Mouse (Mus musculus) myocyte (in vitro differentiated cells): ENCODE results near the gene Mapk14. TPM values are rescaled to one million over a fixed set of nuclear protein-coding genes. Genes with fewer than 3 reads are reported as not detected.

Experiments used
- H3K27me3 ChIP-seq: one replicate; pipeline ENCODE4 v1.6.1; 2011; ENCODE audit not compliant: control insufficient read depth, insufficient read depth, insufficient read length
- H3K36me3 ChIP-seq: one replicate; pipeline ENCODE4 v1.6.1; 2011; ENCODE audit not compliant: control insufficient read depth, insufficient read depth
- H3K4me2 ChIP-seq: one replicate; pipeline ENCODE4 v1.6.1; 2011; ENCODE audit warnings: low read depth, control low read depth
- H3K4me3 ChIP-seq: one replicate; pipeline ENCODE4 v1.5.1; 2011; ENCODE audit warnings: mild to moderate bottlenecking, control low read depth, moderate library complexity
- H3K79me2 ChIP-seq: one replicate; pipeline ENCODE4 v1.6.1; 2011; ENCODE audit not compliant: control insufficient read depth, insufficient read depth
- H3ac ChIP-seq: one replicate; pipeline ENCODE4 v1.6.1; 2011; ENCODE audit not compliant: control insufficient read depth, insufficient read length
- CEBPB ChIP-seq: IDR thresholded peaks from 2 replicates; pipeline ENCODE4 v1.6.1; 2011; ENCODE audit warnings: mild to moderate bottlenecking, moderate library complexity; ENCODE audit not compliant: poor library complexity, insufficient read depth, severe bottlenecking
- E2F4 ChIP-seq: IDR thresholded peaks from one replicate; pipeline ENCODE4 v1.6.1; 2011; ENCODE audit warnings: mild to moderate bottlenecking, control low read depth, moderate library complexity; ENCODE audit not compliant: insufficient read depth
- MAX ChIP-seq: IDR thresholded peaks from one replicate; pipeline ENCODE4 v1.6.1; 2011; ENCODE audit warnings: low read depth, mild to moderate bottlenecking, control low read depth
- MYOD1 ChIP-seq, 3 experiments: IDR thresholded peaks; one replicate each; pipeline ENCODE4 v1.6.1; 2011; ENCODE audit warnings: control low read depth in 2 of 3, low read depth in 2 of 3, mild to moderate bottlenecking in 2 of 3, moderate library complexity in 1 of 3; ENCODE audit not compliant: insufficient read length in 2 of 3, control insufficient read depth in 1 of 3
- MYOG ChIP-seq, 3 experiments: IDR thresholded peaks; one replicate each; pipeline ENCODE4 v1.6.1; 2011; ENCODE audit warnings: control low read depth in 2 of 3, low read depth in 2 of 3, mild to moderate bottlenecking in 2 of 3; ENCODE audit not compliant: insufficient read length in 2 of 3, control insufficient read depth in 1 of 3, insufficient read depth in 1 of 3
- POLR2A ChIP-seq: IDR thresholded peaks from one replicate; pipeline ENCODE4 v1.6.1; 2011; ENCODE audit warnings: low read depth, mild to moderate bottlenecking, control low read depth, moderate library complexity; ENCODE audit not compliant: insufficient read length
- POLR2AphosphoS2 ChIP-seq: IDR thresholded peaks from one replicate; pipeline ENCODE4 v1.6.1; 2011; ENCODE audit warnings: low read depth, control low read depth; ENCODE audit not compliant: insufficient read length
- REST ChIP-seq: IDR thresholded peaks from one replicate; pipeline ENCODE4 v1.6.1; 2011; ENCODE audit warnings: mild to moderate bottlenecking, control low read depth, moderate library complexity; ENCODE audit not compliant: insufficient read depth, insufficient read length
- SRF ChIP-seq: IDR thresholded peaks from one replicate; pipeline ENCODE4 v1.6.1; 2011; ENCODE audit warnings: low read depth; ENCODE audit not compliant: control insufficient read depth, insufficient read length
- TCF12 ChIP-seq: IDR thresholded peaks from one replicate; pipeline ENCODE4 v1.6.1; 2011; ENCODE audit warnings: mild to moderate bottlenecking, control low read depth; ENCODE audit not compliant: poor library complexity, insufficient read depth, severe bottlenecking
- TCF3 ChIP-seq: IDR thresholded peaks from one replicate; pipeline ENCODE4 v1.6.1; 2011; ENCODE audit warnings: low read depth, control low read depth; ENCODE audit not compliant: insufficient read length
- USF1 ChIP-seq: IDR thresholded peaks from one replicate; pipeline ENCODE4 v1.6.1; 2011; ENCODE audit warnings: low read depth, mild to moderate bottlenecking, control low read depth, moderate library complexity
- polyA plus RNA-seq: library from polyadenylated mRNA; unstranded; fragments of >200 nt; fragmentation: generic; extraction: Trizol; gene quantifications from one replicate; pipeline ENCODE4 v1.2.1, GENCODE M21; 2012; ENCODE audit warnings: missing spikeins

Gene Mapk14
- polyA plus RNA-seq, 1 experiment, result 34.6 TPM

DNA sequence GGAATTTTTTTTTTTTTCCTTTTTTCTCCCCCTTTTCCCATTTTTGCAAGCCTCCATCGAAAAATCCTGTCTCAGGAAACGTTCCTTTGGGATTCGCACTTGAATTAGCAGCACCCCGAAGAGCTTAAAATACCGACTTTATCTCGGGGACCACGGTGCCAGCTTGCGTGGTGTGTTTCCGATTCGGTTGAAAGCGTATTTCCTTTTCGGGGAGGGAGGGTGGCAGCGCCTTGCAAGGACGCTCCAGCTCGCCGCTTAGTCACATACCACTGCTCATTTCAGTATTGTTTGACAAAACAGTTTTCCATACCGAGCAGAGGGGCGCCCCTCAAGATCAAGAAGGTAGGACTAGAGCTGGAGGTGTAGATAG lies 1.2 kb downstream of the Mapk14 start:
- H3K79me2 ChIP-seq, result peaks cover 55% of the 10 kb centered on the region
- no peaks in the 10 kb centered on the region for H3K27me3 ChIP-seq
- TF ChIP-seq USF1 (no peak), POLR2AphosphoS2 (no peak), POLR2A (no peak), MYOG (IDR thresholded peaks at IDR 0.05; ENCODE audit: control insufficient read depth in 1 of 3, insufficient read depth in 1 of 3, insufficient read length in 2 of 3, low read depth in 2 of 3) (no peak), MAX (no peak)
- H3K4me3 ChIP-seq, result peak overlapping the region; percentile 60
- peak overlapping the region; percentile 65 for H3ac ChIP-seq
- H3K36me3 ChIP-seq, result no peaks in the 10 kb centered on the region
- peak overlapping the region; percentile 89 for H3K4me2 ChIP-seq

DNA sequence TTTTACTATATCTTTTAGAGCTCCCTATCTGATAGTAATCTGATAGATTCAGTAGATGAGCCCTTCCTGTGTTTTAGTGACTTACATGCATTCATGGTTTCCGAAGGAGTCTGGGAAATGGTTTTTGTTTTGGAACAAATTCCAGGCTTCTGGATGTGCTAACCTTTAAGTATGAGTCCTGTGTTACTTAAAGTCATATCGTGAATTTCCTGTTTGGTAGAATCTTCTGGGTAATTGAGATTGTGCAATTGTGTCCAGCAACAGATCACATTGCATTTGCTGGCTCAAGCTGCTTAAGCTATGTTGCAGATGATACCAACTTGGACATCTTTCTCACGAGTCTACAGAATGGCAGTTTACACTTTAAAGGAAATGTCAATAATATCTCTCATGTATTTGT lies 2.0 kb downstream of the Mapk14 start:
- peak overlapping the region; percentile 60 for H3K4me3 ChIP-seq
- H3ac ChIP-seq, result no peak overlapping the region
- no peaks in the 10 kb centered on the region for H3K36me3 ChIP-seq
- H3K4me2 ChIP-seq, result peak overlapping the region; percentile 89
- peaks cover 61% of the 10 kb centered on the region for H3K79me2 ChIP-seq
- TF ChIP-seq USF1 (no peak), E2F4 (no peak), CEBPB (peak; percentile 86), MYOG (IDR thresholded peaks at IDR 0.05; ENCODE audit: control insufficient read depth in 1 of 3, insufficient read depth in 1 of 3, insufficient read length in 2 of 3, low read depth in 2 of 3) (no peak)
- no peaks in the 10 kb centered on the region for H3K27me3 ChIP-seq

DNA sequence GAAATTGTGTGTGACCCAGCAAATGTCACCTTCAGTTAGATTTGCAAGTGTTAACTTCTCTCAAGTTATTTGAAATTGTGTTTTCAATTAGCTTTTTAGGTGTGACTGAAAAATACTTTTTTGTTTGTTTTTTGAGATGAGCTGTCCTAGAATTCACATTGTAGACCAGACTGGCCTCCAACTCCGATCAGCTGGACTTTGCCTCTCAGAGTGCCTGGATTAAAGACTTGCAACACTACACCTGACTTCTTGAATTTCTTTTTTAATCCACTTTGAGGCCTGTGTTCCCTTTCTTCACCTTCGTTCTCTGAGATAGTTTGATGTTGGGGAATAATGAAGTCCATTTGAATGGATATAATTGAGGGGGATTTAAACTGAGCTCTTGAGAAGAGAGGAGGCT lies 2.9 kb downstream of the Mapk14 start:
- H3K27me3 ChIP-seq, result no peaks in the 10 kb centered on the region
- H3K4me3 ChIP-seq, result no peak overlapping the region
- TF ChIP-seq MYOD1 (IDR thresholded peaks at IDR 0.05; ENCODE audit: control insufficient read depth in 1 of 3, insufficient read length in 2 of 3, low read depth in 2 of 3) (no peak), E2F4 (no peak), POLR2A (no peak), REST (no peak), TCF12 (no peak), MYOG (IDR thresholded peaks at IDR 0.05; ENCODE audit: control insufficient read depth in 1 of 3, insufficient read depth in 1 of 3, insufficient read length in 2 of 3, low read depth in 2 of 3) (no peak), POLR2AphosphoS2 (no peak), TCF3 (no peak), SRF (no peak), USF1 (no peak), MAX (no peak), CEBPB (no peak)
- no peak overlapping the region for H3ac ChIP-seq
- H3K36me3 ChIP-seq, result no peaks in the 10 kb centered on the region
- H3K79me2 ChIP-seq, result peaks cover 66% of the 10 kb centered on the region
- H3K4me2 ChIP-seq, result no peak overlapping the region

DNA sequence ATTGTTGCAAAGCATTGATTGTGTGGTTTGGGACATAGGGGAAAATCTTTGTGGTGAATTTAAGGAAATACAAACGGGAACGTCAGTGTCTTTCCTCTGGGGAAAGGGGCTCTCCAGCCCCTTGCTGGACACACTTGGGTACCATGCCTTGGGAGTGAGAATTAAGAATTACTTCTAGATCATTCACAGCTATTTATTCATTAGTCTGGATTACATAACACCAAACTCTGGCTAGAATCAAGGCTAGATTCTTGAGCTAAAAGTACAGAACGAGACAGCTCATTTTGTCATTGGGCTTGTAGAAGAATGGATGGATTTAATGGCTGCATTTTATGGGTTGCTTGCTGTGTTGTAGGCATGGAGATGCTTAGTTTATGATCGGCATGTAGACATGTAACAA lies 3.7 kb downstream of the Mapk14 start:
- Histone ChIP-seq H3K4me3 (no peak overlapping the region), H3K79me2 (peaks cover 74% of the 10 kb centered on the region), H3K36me3 (no peaks in the 10 kb centered on the region), H3K4me2 (no peak overlapping the region), H3ac (no peak overlapping the region), H3K27me3 (no peaks in the 10 kb centered on the region)
- no peak for TF ChIP-seq TCF3
- no peak for TF ChIP-seq MAX
- no peak for TF ChIP-seq MYOG (IDR thresholded peaks at IDR 0.05; ENCODE audit: control insufficient read depth in 1 of 3, insufficient read depth in 1 of 3, insufficient read length in 2 of 3, low read depth in 2 of 3)
- TF ChIP-seq E2F4, result no peak

DNA sequence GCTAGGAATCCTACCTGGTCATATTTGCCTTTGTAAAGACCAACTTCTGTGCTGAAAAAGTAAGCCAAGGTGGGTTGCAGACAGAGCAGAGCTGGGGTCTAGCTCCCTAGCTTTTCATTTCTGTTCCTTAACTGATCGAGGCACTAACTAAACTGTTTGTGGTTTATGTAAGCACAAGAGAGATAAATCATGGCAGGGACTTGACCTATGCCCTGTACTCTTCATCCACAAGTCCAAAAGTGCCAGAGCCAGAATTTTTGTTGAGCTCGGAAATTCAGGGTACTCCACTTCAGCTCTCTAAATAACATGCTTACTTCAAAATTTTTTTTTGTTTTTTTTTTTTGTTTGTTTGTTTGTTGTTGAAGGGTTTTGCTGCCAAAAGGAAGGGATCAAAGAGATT lies 5.5 kb downstream of the Mapk14 start:
- Histone ChIP-seq H3K4me2 (no peak overlapping the region), H3K4me3 (no peak overlapping the region)

More for the DNA sequence above, 5.5 kb downstream of the Mapk14 start:
- H3K36me3 ChIP-seq, result no peaks in the 10 kb centered on the region
- peaks cover 92% of the 10 kb centered on the region for H3K79me2 ChIP-seq
- TF ChIP-seq USF1 (no peak), SRF (no peak), MAX (no peak), E2F4 (no peak), TCF3 (no peak), REST (no peak), POLR2A (no peak), CEBPB (no peak), TCF12 (no peak), MYOD1 (IDR thresholded peaks at IDR 0.05; ENCODE audit: control insufficient read depth in 1 of 3, insufficient read length in 2 of 3, low read depth in 2 of 3) (no peak), MYOG (IDR thresholded peaks at IDR 0.05; ENCODE audit: control insufficient read depth in 1 of 3, insufficient read depth in 1 of 3, insufficient read length in 2 of 3, low read depth in 2 of 3) (no peak), POLR2AphosphoS2 (no peak)
- H3ac ChIP-seq, result no peak overlapping the region
- H3K27me3 ChIP-seq, result no peaks in the 10 kb centered on the region
